Mouse (Mus musculus): ENCODE results near the gene Crhr1.

GRCm38 (mm10) chr11:104182141-104182540, 49.5 kb downstream of the Crhr1 start:
- no peak for TF ChIP-seq CTCF (IDR thresholded peaks at IDR 0.05; ENCODE audit: low read depth)
- TF ChIP-seq EP300 (IDR thresholded peaks at IDR 0.05; ENCODE audit: low read depth): no peak

All from liver, postnatal 0 days (tissue).